ENCODE assay signal across 17 mouse cellular contexts in the genomic region with DNA sequence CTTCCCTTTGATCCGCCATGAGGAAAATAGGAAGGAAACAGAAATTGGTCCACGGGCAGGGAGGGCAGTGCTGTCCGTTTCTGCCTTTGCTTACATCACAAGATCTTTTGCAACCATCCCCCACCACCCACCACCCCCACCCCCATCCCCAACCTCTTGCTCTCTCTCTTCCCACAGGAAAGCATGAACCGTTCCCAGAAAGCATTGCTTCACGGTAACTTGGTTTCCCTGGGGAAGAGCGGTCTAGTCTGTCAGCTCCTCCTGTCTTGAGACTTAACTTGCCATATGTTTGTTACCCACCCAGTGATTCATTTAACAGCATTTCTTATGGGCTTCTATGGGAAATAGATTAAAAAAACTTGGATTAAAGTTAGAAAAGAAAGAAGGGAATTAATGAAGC.
"Had no signal": no experiment of that assay in that cellular context is flagged by ENCODE, and none has a peak within 500 bp of the region (broad histone marks: within the 10 kb centered on the region; RNA-seq: fewer than 3 reads in every experiment).

No protein-coding gene starts in this region.

- H3K27me3 ChIP-seq: midbrain, embryonic 13.5 days; neural tube, embryonic 13.5 days; neural tube, embryonic 15.5 days had no signal

- H3K27ac ChIP-seq: midbrain, embryonic 13.5 days; neural tube, embryonic 13.5 days; neural tube, embryonic 15.5 days had no signal

- H3K4me2 ChIP-seq: lung, embryonic 14.5 days; midbrain, embryonic 11.5 days; midbrain, embryonic 13.5 days; neural tube, embryonic 13.5 days; neural tube, embryonic 15.5 days had no signal

- DNase-seq: lung, adult 18-20 months; lung, embryonic 14.5 days; lung, postnatal 10 days; lung, postnatal 4 days; retina, postnatal 1 day; right cerebral cortex, adult 18-20 months; right cerebral cortex, postnatal 25 days; right cerebral cortex, postnatal 4 days; spleen, adult 18-20 months; thymus, adult 18-20 months; thymus, postnatal 14 days; thymus, postnatal 36 days had no signal

- H3K9me3 ChIP-seq: midbrain, embryonic 13.5 days; neural tube, embryonic 13.5 days; neural tube, embryonic 15.5 days had no signal

- H3K36me3 ChIP-seq: midbrain, embryonic 13.5 days; neural tube, embryonic 13.5 days; neural tube, embryonic 15.5 days had no signal

- H3K4me3 ChIP-seq: midbrain, embryonic 13.5 days; myocyte; neural tube, embryonic 13.5 days; neural tube, embryonic 15.5 days had no signal

- H3K9ac ChIP-seq: lung, embryonic 14.5 days; midbrain, embryonic 13.5 days; neural tube, embryonic 13.5 days; neural tube, embryonic 15.5 days had no signal

- ATAC-seq: midbrain, embryonic 13.5 days had no signal

- H3K4me1 ChIP-seq: midbrain, embryonic 13.5 days; neural tube, embryonic 15.5 days had no signal
